Mouse (Mus musculus) lung, embryonic 14.5 days (tissue): Measurements from ENCODE around the gene Prkn. TPM values are rescaled to one million over a fixed set of nuclear protein-coding genes. Genes with fewer than 3 reads are reported as not detected.

Source experiments
- ATAC-seq: fragments of 200-750 bp; cut with Nextera tagmentation; 2 replicates; pipeline ENCODE4 v1.8.0; 2017; ENCODE audit warnings: mild to moderate bottlenecking, moderate TSS enrichment, moderate library complexity; ENCODE audit not compliant: insufficient read depth
- DNase-seq: peaks from one replicate; pipeline ENCODE4 v3.0.0-alpha.2; 2015
- H3K27ac ChIP-seq: fragments of 300-500 bp; sonication (generic); 2 replicates; pipeline ENCODE4 v1.5.1; 2014; ENCODE audit warnings: low read depth, mild to moderate bottlenecking, moderate library complexity
- H3K27me3 ChIP-seq: fragments of 300-500 bp; sonication (generic); 2 replicates; pipeline ENCODE4 v1.6.1; 2014; ENCODE audit warnings: low read length, control low read depth; ENCODE audit not compliant: insufficient read depth
- H3K36me3 ChIP-seq: fragments of 300-500 bp; sonication (generic); 2 replicates; pipeline ENCODE4 v1.6.1; 2014; ENCODE audit warnings: control low read depth; ENCODE audit not compliant: insufficient read depth
- H3K4me1 ChIP-seq: fragments of 300-500 bp; sonication (generic); 2 replicates; pipeline ENCODE4 v1.6.1; 2014; ENCODE audit warnings: antibody characterized with exemption, control low read depth; ENCODE audit not compliant: insufficient read depth
- H3K4me2 ChIP-seq: fragments of 300-500 bp; sonication (generic); 2 replicates; pipeline ENCODE4 v1.6.1; 2014; ENCODE audit warnings: mild to moderate bottlenecking
- H3K4me3 ChIP-seq: fragments of 300-500 bp; sonication (generic); 2 replicates; pipeline ENCODE4 v1.5.1; 2014; ENCODE audit warnings: low read depth, low read length
- H3K9ac ChIP-seq: fragments of 300-500 bp; sonication (generic); 2 replicates; pipeline ENCODE4 v1.6.1; 2014
- H3K9me3 ChIP-seq: fragments of 300-500 bp; sonication (generic); 2 replicates; pipeline ENCODE4 v1.6.1; 2016; ENCODE audit warnings: low read depth, low read length, control low read depth
- CTCF ChIP-seq: IDR thresholded peaks from 2 replicates; pipeline ENCODE4 v1.5.1; 2016; ENCODE audit warnings: antibody characterized with exemption, low read depth
- WGBS: fragments of 180-500 bp; shearing (Covaris S2); extraction: QIAGEN DNeasy Blood & Tissue Kit; methylation state at CpG from one replicate; pipeline ENCODE4 v1.1.7; 2014; 5-methylcytosine and 5-hydroxymethylcytosine counted together
- polyA plus RNA-seq: library from polyadenylated mRNA; unstranded; fragments of >200 nt; fragmentation: Nextera tagmentation; extraction: Ambion mirVana; gene quantifications from 2 replicates; pipeline ENCODE4 v1.2.1, GENCODE M21; 2014

Gene Prkn
- polyA plus RNA-seq, 1 experiment from 2014 or later, result 1.0 TPM

DNA sequence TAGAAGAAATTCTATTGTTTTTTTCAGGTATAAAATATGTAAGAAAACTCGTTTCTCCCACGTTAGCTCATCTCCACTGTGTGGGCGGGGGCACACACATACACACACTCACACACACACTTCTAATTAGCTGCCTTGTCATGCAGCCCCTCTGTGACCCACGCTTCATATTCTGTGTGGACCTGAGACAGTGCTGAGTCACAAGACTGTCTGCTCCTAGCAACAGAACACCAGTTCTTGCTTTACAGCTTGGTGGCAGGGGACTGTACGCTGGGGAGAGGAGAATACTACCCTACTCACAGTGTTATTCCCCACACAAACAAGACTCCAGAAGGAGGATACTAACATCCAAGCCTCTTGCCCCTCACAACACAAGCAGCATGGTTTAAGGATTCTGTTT lies 1200.4 kb downstream of the Prkn start:
- no peaks in the 10 kb centered on the region; the same call in 1 of the 2 replicates for H3K27me3 ChIP-seq
- H3K27ac ChIP-seq, result no peak overlapping the region
- H3K4me3 ChIP-seq, result no peak overlapping the region
- H3K9me3 ChIP-seq, result no peaks in the 10 kb centered on the region
- H3K9ac ChIP-seq, result no peak overlapping the region
- 76% methylated on average over 5 of the region's 5 CpGs for WGBS
- DNase-seq, result no peak
- H3K36me3 ChIP-seq, result no peaks in the 10 kb centered on the region
- no peak for TF ChIP-seq CTCF
- ATAC-seq, result no peak
- H3K4me2 ChIP-seq, result no peak overlapping the region
- H3K4me1 ChIP-seq, result no peaks in the 10 kb centered on the region

DNA sequence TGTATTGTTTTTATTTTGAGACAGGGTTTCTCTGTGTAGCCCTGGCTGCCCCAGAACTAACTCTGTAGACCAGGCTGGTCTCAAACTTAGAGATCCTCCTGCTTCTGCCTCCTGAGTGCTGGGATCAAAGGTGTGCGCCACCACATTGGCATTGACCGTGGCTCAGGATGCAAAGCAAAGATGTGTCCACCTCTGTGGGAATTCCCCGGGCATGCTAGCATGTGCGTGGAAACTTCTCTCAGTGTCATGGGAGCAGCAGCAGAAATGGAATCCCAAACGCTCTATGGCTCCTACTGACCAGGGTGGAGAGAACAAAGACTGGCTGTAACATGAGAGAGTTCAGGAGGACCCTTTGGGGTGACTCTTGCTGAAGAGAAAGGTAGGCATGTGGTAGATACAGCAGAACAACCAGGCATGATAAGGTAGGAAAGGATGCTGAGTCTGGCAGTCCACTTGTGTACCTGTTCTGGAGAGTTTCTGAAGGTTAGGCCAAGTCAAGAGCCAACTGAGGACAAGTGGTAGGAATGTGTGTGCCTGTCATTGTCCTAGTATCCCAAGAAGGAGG lies 1201.0 kb downstream of the Prkn start:
- no peaks in the 10 kb centered on the region for H3K27me3 ChIP-seq
- TF ChIP-seq CTCF, result no peak
- H3K4me3 ChIP-seq, result no peak overlapping the region
- no peak overlapping the region for H3K9ac ChIP-seq
- H3K36me3 ChIP-seq, result no peaks in the 10 kb centered on the region
- H3K4me2 ChIP-seq, result no peak overlapping the region
- ATAC-seq (no peak), DNase-seq (no peak)
- H3K4me1 ChIP-seq, result no peaks in the 10 kb centered on the region
- H3K27ac ChIP-seq, result no peak overlapping the region
- H3K9me3 ChIP-seq, result no peaks in the 10 kb centered on the region
- 92% methylated on average over 5 of the region's 5 CpGs for WGBS

DNA sequence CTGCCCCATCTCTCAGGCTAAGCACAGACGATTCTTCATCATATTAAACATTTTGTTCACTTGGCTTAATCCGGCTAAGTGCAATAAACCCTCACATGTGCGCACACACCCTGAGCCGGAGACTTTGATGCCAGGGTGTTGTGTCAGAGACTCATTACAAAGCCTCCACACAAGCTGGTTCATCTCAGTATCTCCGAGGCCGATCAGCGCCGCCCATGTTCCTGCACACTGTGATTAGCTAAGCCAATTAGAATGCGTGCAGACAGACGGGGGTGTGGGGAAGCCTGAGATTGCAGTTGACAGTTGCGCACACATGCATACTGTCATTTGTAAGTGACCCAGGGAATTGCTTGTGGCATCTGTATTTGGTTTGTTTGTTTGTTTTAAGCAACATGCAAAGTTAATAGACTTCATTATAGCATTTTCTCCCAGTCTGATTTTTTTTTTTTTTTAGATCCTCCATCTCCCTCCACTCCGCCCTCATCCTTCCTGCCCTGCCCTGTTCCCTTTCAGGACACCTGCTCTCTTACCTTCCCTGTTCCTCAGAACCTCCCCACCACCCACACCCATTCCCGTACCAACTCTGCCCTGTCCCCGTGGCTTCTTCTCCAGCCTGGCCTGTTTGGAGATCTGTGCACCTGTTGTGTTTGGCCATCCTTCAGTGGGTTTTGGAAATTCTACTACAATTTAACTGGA lies 1202.5 kb downstream of the Prkn start:
- Histone ChIP-seq H3K4me1 (no peaks in the 10 kb centered on the region), H3K27me3 (no peaks in the 10 kb centered on the region), H3K9ac (no peak overlapping the region), H3K4me2 (no peak overlapping the region), H3K36me3 (no peaks in the 10 kb centered on the region), H3K27ac (no peak overlapping the region), H3K9me3 (no peaks in the 10 kb centered on the region), H3K4me3 (no peak overlapping the region)
- WGBS, result 50% methylated on average over 14 of the region's 14 CpGs
- ATAC-seq (no peak), DNase-seq (peak; percentile 49)
- TF ChIP-seq CTCF, result no peak

DNA sequence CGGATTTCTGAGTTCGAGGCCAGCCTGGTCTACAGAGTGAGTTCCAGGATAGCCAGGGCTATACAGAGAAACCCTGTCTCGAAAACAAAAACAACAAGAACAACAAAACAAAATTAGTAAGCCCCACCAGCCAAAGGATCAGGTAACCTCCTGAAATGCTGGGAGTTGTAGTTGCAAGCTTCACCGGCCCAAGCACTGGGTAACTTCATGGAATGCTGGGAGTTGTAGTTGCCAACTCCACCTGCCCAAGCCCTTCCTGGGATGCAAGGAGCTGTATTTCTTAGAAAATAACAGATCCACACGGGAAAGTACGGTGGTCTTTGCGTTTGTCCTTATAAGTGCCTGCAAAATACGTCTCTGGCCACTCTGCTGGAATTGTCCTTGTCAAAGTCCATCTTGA lies 1204.0 kb downstream of the Prkn start:
- Histone ChIP-seq H3K27me3 (no peaks in the 10 kb centered on the region), H3K27ac (no peak overlapping the region), H3K9ac (no peak overlapping the region), H3K36me3 (no peaks in the 10 kb centered on the region), H3K4me3 (no peak overlapping the region), H3K9me3 (no peaks in the 10 kb centered on the region), H3K4me1 (no peaks in the 10 kb centered on the region), H3K4me2 (no peak overlapping the region)
- TF ChIP-seq CTCF, result no peak
- DNase-seq (no peak), ATAC-seq (no peak)
- WGBS, result 57% methylated on average over 8 of the region's 8 CpGs

DNA sequence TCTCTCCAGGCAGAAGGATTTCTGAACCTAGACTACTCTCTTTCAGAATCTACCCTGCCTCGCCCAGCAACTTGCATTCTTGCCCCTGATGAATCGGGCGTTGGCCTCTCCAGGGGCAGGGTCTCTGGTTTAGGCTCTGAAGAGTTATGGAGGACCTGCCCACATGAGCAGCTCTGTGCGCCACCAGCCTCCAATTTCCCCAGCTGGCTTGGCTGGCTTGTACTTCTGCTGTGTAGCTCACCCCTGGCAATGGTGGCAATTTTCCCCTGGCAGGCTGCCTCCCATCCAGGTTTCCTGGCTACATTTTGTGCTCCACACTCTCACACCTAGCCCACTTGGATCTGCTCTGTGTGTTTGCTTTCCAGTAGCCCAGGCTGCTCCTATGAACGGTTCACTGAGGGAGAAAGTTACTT lies 1205.7 kb downstream of the Prkn start:
- WGBS, result 45% methylated on average over 5 of the region's 5 CpGs
- TF ChIP-seq CTCF, result no peak
- Histone ChIP-seq H3K27ac (no peak overlapping the region), H3K4me2 (no peak overlapping the region), H3K4me3 (no peak overlapping the region), H3K4me1 (no peaks in the 10 kb centered on the region), H3K27me3 (no peaks in the 10 kb centered on the region), H3K9me3 (no peaks in the 10 kb centered on the region), H3K9ac (no peak overlapping the region), H3K36me3 (no peaks in the 10 kb centered on the region)
- ATAC-seq (no peak), DNase-seq (no peak)

DNA sequence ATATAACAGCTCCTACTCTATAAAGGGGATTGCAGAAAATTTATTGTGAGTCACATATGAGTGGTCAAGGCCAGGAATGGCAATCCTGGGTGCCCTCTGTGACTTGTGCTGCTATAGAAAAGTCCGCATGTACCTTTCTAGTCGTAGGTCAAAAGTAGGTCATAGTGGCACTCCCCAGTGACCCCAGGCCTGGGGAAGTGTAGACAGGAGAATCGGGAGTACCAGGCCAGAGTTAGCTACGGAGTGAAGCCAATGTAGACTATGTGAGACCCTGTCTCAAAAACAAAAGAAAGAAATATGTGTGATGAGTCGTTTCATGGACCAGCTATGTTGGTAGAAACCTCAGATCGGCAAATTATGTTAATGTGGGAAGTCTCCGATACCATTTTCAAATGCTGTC lies 1206.8 kb downstream of the Prkn start:
- H3K4me2 ChIP-seq, result no peak overlapping the region
- H3K27me3 ChIP-seq, result no peaks in the 10 kb centered on the region
- no peaks in the 10 kb centered on the region for H3K36me3 ChIP-seq
- 77% methylated on average over 7 of the region's 7 CpGs for WGBS
- H3K4me1 ChIP-seq, result no peaks in the 10 kb centered on the region
- TF ChIP-seq CTCF, result no peak
- no peak overlapping the region for H3K27ac ChIP-seq
- ATAC-seq, result no peak
- no peak overlapping the region for H3K4me3 ChIP-seq
- no peak overlapping the region for H3K9ac ChIP-seq
- DNase-seq, result no peak
- H3K9me3 ChIP-seq, result no peaks in the 10 kb centered on the region

DNA sequence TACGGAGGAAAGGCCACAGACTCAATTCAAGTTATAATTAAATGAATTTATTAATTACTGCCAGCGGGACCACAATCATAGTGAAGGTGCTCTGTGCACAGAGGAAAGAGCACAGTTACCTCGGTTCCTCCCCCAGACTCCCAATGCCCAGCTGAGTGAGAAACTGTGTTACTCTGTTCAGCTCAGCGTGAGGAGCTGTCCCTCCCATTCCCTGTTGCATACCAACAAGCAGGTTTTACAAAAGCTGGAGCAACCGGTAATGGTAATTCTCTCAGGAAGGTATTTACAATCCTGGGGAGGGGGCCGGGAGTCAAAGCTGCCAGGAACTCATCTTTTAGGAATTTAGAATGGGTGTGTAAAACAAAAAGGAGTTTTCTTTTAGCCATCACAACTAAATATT lies 1207.3 kb downstream of the Prkn start:
- H3K36me3 ChIP-seq, result no peaks in the 10 kb centered on the region
- H3K4me3 ChIP-seq, result no peak overlapping the region
- 44% methylated on average over 6 of the region's 6 CpGs for WGBS
- no peaks in the 10 kb centered on the region for H3K4me1 ChIP-seq
- DNase-seq (no peak), ATAC-seq (no peak)
- TF ChIP-seq CTCF, result no peak
- H3K4me2 ChIP-seq, result no peak overlapping the region
- no peak overlapping the region for H3K27ac ChIP-seq
- H3K9ac ChIP-seq, result no peak overlapping the region
- no peaks in the 10 kb centered on the region for H3K27me3 ChIP-seq
- H3K9me3 ChIP-seq, result no peaks in the 10 kb centered on the region
